Mouse (Mus musculus) embryonic facial prominence, embryonic 14.5 days (tissue): ENCODE data around the gene Oasl1. TPM values are rescaled to one million over a fixed set of nuclear protein-coding genes. Genes with fewer than 3 reads are reported as not detected.
A peak's percentile ranks its signal among the peaks of the same experiment; 100 is the strongest.
"Not testable (repeated sequence)": the region's sequence is repeated elsewhere in the genome, so short reads cannot be mapped to it uniquely, and the experiment has no call there.

ENCODE experiments used
- ATAC-seq: fragments of 200-750 bp; cut with Nextera tagmentation; 2 replicates; pipeline ENCODE4 v1.8.0; 2017; ENCODE audit warnings: low read depth, moderate number of reproducible peaks, moderate TSS enrichment
- DNase-seq: peaks from one replicate; pipeline ENCODE4 v3.0.0-alpha.2; 2015; ENCODE audit warnings: low spot score
- H3K27ac ChIP-seq: fragments of 300-500 bp; sonication (generic); replicated peaks from 2 replicates; pipeline ENCODE4 v1.5.1; 2014; ENCODE audit warnings: low read depth, mild to moderate bottlenecking, low read length, moderate library complexity
- H3K27me3 ChIP-seq: fragments of 300-500 bp; sonication (generic); replicated peaks from 2 replicates; pipeline ENCODE4 v1.6.1; 2014; ENCODE audit warnings: low read length; ENCODE audit not compliant: control insufficient read depth, insufficient read depth
- H3K36me3 ChIP-seq: fragments of 300-500 bp; sonication (generic); 2 replicates; pipeline ENCODE4 v1.6.1; 2014; ENCODE audit warnings: low read length, mixed read lengths; ENCODE audit not compliant: control insufficient read depth, insufficient read depth
- H3K4me1 ChIP-seq: fragments of 300-500 bp; sonication (generic); 2 replicates; pipeline ENCODE4 v1.6.1; 2014; ENCODE audit warnings: antibody characterized with exemption, low read length; ENCODE audit not compliant: control insufficient read depth, insufficient read depth
- H3K4me2 ChIP-seq: fragments of 300-500 bp; sonication (generic); 2 replicates; pipeline ENCODE4 v1.6.1; 2014; ENCODE audit warnings: low read depth, mild to moderate bottlenecking, low read length, moderate library complexity, mixed read lengths
- H3K4me3 ChIP-seq: fragments of 300-500 bp; sonication (generic); 2 replicates; pipeline ENCODE4 v1.5.1; 2014; ENCODE audit warnings: low read depth, mild to moderate bottlenecking, low read length
- H3K9ac ChIP-seq: fragments of 300-500 bp; sonication (generic); 2 replicates; pipeline ENCODE4 v1.6.1; 2014; ENCODE audit warnings: low read depth, mild to moderate bottlenecking, low read length, moderate library complexity, mixed read lengths
- H3K9me3 ChIP-seq: fragments of 300-500 bp; sonication (generic); 2 replicates; pipeline ENCODE4 v1.6.1; 2016; ENCODE audit warnings: low read length; ENCODE audit not compliant: control insufficient read depth
- WGBS: fragments of 180-500 bp; shearing (Covaris S2); extraction: QIAGEN DNeasy Blood & Tissue Kit; methylation state at CpG from one replicate; pipeline ENCODE4 v1.1.7; 2014; 5-methylcytosine and 5-hydroxymethylcytosine counted together
- polyA plus RNA-seq: library from polyadenylated mRNA; unstranded; fragments of >200 nt; fragmentation: Nextera tagmentation; extraction: Ambion mirVana; gene quantifications from 2 replicates; pipeline ENCODE4 v1.2.1, GENCODE M21; 2014

Oasl1 gene
- polyA plus RNA-seq, 1 experiment from 2014 or later = 0.56 TPM

- Histone ChIP-seq H3K4me3 (no peak overlapping the region), H3K27me3 (no peaks in the 10 kb centered on the region), H3K27ac (no peak overlapping the region), H3K9ac (no peak overlapping the region), H3K4me1 (no peaks in the 10 kb centered on the region), H3K9me3 (no peaks in the 10 kb centered on the region), H3K36me3 (no peaks in the 10 kb centered on the region), H3K4me2 (no peak overlapping the region)
- DNase-seq (no peak), ATAC-seq (no peak)
- 74% methylated on average over 5 of the region's 5 CpGs for WGBS
These were observed 7.2 kb upstream of the Oasl1 start for GRCm38 (mm10) chr5:114915854-114916253.

- no peaks in the 10 kb centered on the region for H3K36me3 ChIP-seq
- no peaks in the 10 kb centered on the region for H3K9me3 ChIP-seq
- DNase-seq (no peak), ATAC-seq (no peak)
- no peak overlapping the region for H3K9ac ChIP-seq
- H3K27ac ChIP-seq = no peak overlapping the region
- 77% methylated on average over 4 of the region's 4 CpGs for WGBS
- H3K4me3 ChIP-seq = no peak overlapping the region
- no peak overlapping the region for H3K4me2 ChIP-seq
- no peaks in the 10 kb centered on the region for H3K4me1 ChIP-seq
- H3K27me3 ChIP-seq = no peaks in the 10 kb centered on the region
These were observed 6.3 kb upstream of the Oasl1 start for GRCm38 (mm10) chr5:114916777-114917176.

- WGBS = 93% methylated on average over 5 of the region's 5 CpGs
- not testable (repeated sequence) for DNase-seq, H3K4me3 ChIP-seq
These were observed 5.7 kb upstream of the Oasl1 start for GRCm38 (mm10) chr5:114917357-114917756.

GRCm38 (mm10) chr5:114921551-114922365 is 1.3 kb upstream of the Oasl1 start:
- Histone ChIP-seq H3K9ac (no peak overlapping the region), H3K4me3 (no peak overlapping the region), H3K36me3 (no peaks in the 10 kb centered on the region), H3K4me2 (no peak overlapping the region), H3K27me3 (no peaks in the 10 kb centered on the region), H3K27ac (no peak overlapping the region), H3K9me3 (no peaks in the 10 kb centered on the region), H3K4me1 (peaks cover 6% of the 10 kb centered on the region)
- DNase-seq = no peak
- ATAC-seq = no peak
- WGBS = 74% methylated on average over 19 of the region's 19 CpGs

More at GRCm38 (mm10) chr5:114917357-114917756, 5.7 kb upstream of the Oasl1 start:
- not testable (repeated sequence) for H3K27ac ChIP-seq, H3K9ac ChIP-seq, H3K4me1 ChIP-seq, H3K9me3 ChIP-seq, H3K4me2 ChIP-seq, H3K27me3 ChIP-seq, H3K36me3 ChIP-seq, ATAC-seq

- H3K4me3 ChIP-seq = no peak overlapping the region
- 60% methylated on average over 10 of the region's 10 CpGs for WGBS
- H3K9ac ChIP-seq = no peak overlapping the region
- no peaks in the 10 kb centered on the region for H3K9me3 ChIP-seq
- no peak overlapping the region for H3K4me2 ChIP-seq
- H3K27me3 ChIP-seq = no peaks in the 10 kb centered on the region
- H3K4me1 ChIP-seq = peaks cover 6% of the 10 kb centered on the region
- H3K36me3 ChIP-seq = no peaks in the 10 kb centered on the region
- DNase-seq (peak; percentile 8), ATAC-seq (no peak)
- H3K27ac ChIP-seq = no peak overlapping the region
These were observed 691 bp upstream of the Oasl1 start for GRCm38 (mm10) chr5:114922366-114922731.

- WGBS = 73% methylated on average over 1 of the region's 1 CpGs
- no peak overlapping the region for H3K9ac ChIP-seq
- no peak for ATAC-seq
These were observed 3.2 kb downstream of the Oasl1 start for GRCm38 (mm10) chr5:114926153-114926684.

GRCm38 (mm10) chr5:114926753-114927152 is 3.7 kb downstream of the Oasl1 start:
- H3K9me3 ChIP-seq = no peaks in the 10 kb centered on the region
- H3K9ac ChIP-seq = no peak overlapping the region
- DNase-seq = no peak
- H3K36me3 ChIP-seq = no peaks in the 10 kb centered on the region
- H3K4me1 ChIP-seq = peaks cover 6% of the 10 kb centered on the region
- 75% methylated on average over 9 of the region's 9 CpGs for WGBS
- H3K27ac ChIP-seq = no peak overlapping the region
- no peak overlapping the region for H3K4me3 ChIP-seq
- H3K4me2 ChIP-seq = no peak overlapping the region
- no peaks in the 10 kb centered on the region for H3K27me3 ChIP-seq
- ATAC-seq = no peak

More at GRCm38 (mm10) chr5:114926153-114926684, 3.2 kb downstream of the Oasl1 start:
- H3K27me3 ChIP-seq = no peaks in the 10 kb centered on the region
- no peak overlapping the region for H3K4me3 ChIP-seq
- H3K4me2 ChIP-seq = no peak overlapping the region
- peaks cover 6% of the 10 kb centered on the region for H3K4me1 ChIP-seq
- no peaks in the 10 kb centered on the region for H3K9me3 ChIP-seq
- DNase-seq = no peak
- H3K27ac ChIP-seq = no peak overlapping the region
- H3K36me3 ChIP-seq = no peaks in the 10 kb centered on the region

- Histone ChIP-seq H3K9me3 (no peaks in the 10 kb centered on the region), H3K4me3 (no peak overlapping the region), H3K4me1 (no peaks in the 10 kb centered on the region), H3K9ac (no peak overlapping the region), H3K36me3 (no peaks in the 10 kb centered on the region), H3K27me3 (no peaks in the 10 kb centered on the region), H3K4me2 (no peak overlapping the region), H3K27ac (no peak overlapping the region)
- DNase-seq = no peak
- WGBS = 51% methylated on average over 5 of the region's 5 CpGs
- no peak for ATAC-seq
These were observed 8.6 kb downstream of the Oasl1 start for GRCm38 (mm10) chr5:114931626-114932025.

- DNase-seq (no peak), ATAC-seq (no peak)
- Histone ChIP-seq H3K27me3 (no peaks in the 10 kb centered on the region), H3K36me3 (no peaks in the 10 kb centered on the region), H3K4me2 (no peak overlapping the region), H3K9ac (no peak overlapping the region), H3K27ac (no peak overlapping the region), H3K4me3 (no peak overlapping the region), H3K9me3 (0 out of 2 replicates have a peak, but pooled peaks cover under 1% of the 10 kb centered on the region), H3K4me1 (no peaks in the 10 kb centered on the region)
- 77% methylated on average over 8 of the region's 8 CpGs for WGBS
These were observed 10.2 kb downstream of the Oasl1 start for GRCm38 (mm10) chr5:114933206-114933605.
